Mouse (Mus musculus): ENCODE measurements around the gene Slc22a20.

Slc22a20 gene

GRCm38 (mm10) chr19:5953201-5953770 lies 32.7 kb downstream of the Slc22a20 start:
- DNase-seq (ENCODE audit: low read depth, low spot score): no peak

- no peak for DNase-seq (ENCODE audit: low read depth, low spot score)
Observed at GRCm38 (mm10) chr19:5952071-5952691, 33.8 kb downstream of the Slc22a20 start.

DNA sequence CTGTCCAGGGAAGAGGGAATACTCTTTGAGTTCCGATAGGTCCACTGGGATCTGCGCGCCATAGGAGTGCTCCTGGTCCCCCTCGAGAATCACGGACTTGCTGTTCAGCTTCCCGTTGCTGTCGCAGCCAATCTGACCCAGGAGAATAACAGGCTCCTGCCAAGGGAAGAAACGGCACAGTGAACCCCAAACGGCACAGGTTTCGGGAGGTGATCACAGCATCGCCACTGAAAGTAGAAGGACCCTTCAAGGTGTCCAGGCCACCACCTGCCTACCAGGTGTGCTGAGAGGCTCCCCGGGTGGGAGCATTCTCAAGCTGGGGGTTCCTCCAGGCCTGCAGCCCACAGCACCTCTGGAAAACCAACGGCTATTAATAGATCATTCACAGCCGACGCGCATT lies 34.3 kb downstream of the Slc22a20 start:
- DNase-seq (ENCODE audit: low read depth, low spot score): no peak

- no peak for DNase-seq (ENCODE audit: low read depth, low spot score)
Observed at GRCm38 (mm10) chr19:5950218-5950617, 35.7 kb downstream of the Slc22a20 start.

- DNase-seq (ENCODE audit: low read depth, low spot score): no peak
Observed at GRCm38 (mm10) chr19:5945891-5946290, 40.1 kb downstream of the Slc22a20 start.

GRCm38 (mm10) chr19:5945027-5945426 lies 40.9 kb downstream of the Slc22a20 start:
- no peak for DNase-seq (ENCODE audit: low read depth, low spot score)

- no peak for DNase-seq (ENCODE audit: low read depth, low spot score)
Observed at GRCm38 (mm10) chr19:5944145-5944544, 41.8 kb downstream of the Slc22a20 start.

DNA sequence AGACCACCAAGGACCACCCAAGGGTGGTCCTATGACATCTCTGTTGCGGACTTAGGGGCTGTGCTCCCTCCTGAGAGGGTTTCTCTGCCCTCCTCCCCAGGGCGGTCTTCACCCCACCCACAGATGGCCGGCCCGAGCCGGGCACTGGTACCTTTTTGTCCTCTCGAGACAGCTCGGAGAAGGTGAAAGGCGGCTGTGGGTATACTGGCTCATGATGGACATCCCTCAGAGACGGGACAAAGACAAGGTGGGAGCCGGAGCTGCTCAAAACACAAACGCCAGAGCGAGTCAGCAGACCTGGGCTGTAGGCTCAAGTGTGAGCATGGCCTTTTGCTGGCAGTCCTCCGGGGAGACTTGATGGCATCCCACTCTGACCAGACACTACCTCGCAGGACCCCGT lies 42.5 kb downstream of the Slc22a20 start:
- DNase-seq (ENCODE audit: low read depth, low spot score): no peak

GRCm38 (mm10) chr19:5942581-5942980 lies 43.4 kb downstream of the Slc22a20 start:
- no peak for DNase-seq (ENCODE audit: low read depth, low spot score)

- no peak for DNase-seq (ENCODE audit: low read depth, low spot score)
Observed at GRCm38 (mm10) chr19:5940656-5941055, 45.3 kb downstream of the Slc22a20 start.

DNA sequence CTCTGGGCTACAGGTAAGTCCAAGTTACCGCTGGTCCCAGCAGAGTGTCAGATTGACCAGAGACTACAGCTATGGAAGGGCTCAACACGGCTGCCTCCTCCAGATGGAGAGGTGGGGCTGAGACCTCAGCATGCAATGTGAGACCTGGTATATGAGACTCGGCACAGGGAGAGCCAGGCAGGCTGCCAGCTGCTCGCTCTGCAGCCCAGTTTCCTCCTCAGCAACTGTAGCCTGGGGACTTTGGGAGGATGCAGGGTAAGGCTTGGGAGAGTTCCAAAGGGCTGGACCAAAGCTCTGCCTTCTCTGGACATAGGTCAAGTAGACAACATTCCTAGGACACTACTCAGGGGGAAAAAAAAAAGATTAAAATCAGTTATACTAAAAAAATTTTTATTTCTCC lies 45.8 kb downstream of the Slc22a20 start:
- DNase-seq (ENCODE audit: low read depth, low spot score): no peak

DNA sequence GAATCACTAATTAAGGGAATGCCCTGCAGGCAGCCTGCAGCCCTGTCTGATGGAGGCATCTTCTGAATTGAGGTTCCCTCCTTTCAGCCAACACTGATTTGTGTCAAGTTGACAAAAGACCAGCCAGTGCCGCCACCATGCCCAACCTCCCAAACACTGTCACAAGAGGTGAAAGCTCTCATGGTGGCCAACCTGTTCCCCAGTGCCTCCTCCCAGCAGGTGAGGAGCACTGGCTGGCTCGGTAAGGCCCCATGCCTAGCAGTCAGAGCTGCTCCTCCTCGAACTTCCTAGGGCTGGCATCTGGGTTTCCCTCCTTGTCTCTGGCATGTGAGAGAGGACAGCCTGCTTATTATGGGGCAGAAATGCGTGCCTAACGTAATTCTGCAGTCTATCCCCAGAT lies 46.2 kb downstream of the Slc22a20 start:
- DNase-seq (ENCODE audit: low read depth, low spot score): no peak

DNA sequence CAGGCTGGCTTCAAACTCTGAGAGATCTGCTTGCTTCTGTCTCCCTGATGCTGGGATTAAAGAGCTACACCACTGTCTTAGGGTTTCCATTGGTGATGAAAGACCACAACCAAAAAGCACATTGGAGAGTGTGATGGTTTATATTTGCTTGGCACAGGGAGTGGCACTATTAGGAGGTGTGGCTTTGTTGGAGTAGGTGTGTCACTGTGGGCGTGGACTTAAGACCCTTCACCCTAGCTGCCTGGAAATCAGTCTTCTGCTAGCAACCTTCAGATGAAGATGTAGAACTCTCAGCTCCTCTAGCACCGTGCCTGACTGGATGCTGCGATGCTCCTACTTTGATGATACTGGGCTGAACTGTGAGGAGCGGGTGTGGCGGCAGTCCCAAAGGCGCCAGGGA lies 47.4 kb downstream of the Slc22a20 start:
- no peak for DNase-seq (ENCODE audit: low read depth, low spot score)

DNA sequence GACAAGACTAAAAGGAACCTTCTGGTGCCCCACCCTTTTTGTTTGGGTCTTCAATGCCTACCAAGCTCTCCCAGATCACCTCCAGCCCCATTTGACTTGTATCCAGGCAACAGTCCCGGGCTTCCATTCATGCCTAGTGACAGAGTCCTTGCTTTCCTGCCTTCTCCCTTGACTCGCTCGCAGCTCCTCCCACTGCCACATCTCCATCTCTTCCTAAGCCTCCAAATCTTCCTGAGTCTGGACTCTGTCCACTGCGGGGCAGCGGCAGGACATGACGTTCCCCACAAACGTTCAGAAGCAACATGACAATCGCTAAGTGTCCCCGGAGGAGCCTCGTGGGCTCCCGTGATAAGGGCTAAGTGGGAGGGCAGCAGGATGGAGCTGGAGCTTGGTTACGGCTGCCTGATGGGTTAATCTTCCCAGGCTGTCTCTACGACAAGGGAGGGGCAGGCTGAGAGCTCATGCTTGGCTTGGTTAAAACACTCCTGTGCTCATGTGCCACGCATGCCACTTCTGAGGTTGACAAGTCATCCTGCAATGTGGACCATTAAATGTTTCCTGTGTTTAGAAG lies 48.0 kb downstream of the Slc22a20 start:
- DNase-seq (ENCODE audit: low read depth, low spot score): peak; percentile 36

- no peak for DNase-seq (ENCODE audit: low read depth, low spot score)
Observed at GRCm38 (mm10) chr19:5937095-5937835, 48.7 kb downstream of the Slc22a20 start.

- no peak for DNase-seq (ENCODE audit: low read depth, low spot score)
Observed at GRCm38 (mm10) chr19:5935691-5936090, 50.3 kb downstream of the Slc22a20 start.

DNA sequence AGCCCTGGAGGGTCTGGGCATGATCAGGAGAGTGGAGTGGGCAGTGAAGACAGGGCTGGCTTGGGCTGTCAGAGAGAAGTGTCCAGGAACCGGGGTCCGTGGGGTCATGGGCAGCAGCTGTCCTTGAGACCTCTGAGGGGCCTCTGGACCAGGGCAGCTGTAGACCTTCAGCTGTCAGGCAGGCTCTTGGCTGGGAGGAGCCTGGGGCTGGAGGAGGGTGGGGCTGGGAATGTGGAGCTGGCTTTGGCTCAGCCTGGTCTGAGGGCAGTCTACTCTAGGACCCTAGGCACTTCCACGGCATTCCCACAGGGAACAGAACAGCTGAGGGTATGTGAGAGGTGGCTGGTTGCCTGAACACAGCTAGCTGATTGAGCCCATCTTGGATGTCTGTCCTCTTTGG lies 50.7 kb downstream of the Slc22a20 start:
- DNase-seq (ENCODE audit: low read depth, low spot score): no peak

DNA sequence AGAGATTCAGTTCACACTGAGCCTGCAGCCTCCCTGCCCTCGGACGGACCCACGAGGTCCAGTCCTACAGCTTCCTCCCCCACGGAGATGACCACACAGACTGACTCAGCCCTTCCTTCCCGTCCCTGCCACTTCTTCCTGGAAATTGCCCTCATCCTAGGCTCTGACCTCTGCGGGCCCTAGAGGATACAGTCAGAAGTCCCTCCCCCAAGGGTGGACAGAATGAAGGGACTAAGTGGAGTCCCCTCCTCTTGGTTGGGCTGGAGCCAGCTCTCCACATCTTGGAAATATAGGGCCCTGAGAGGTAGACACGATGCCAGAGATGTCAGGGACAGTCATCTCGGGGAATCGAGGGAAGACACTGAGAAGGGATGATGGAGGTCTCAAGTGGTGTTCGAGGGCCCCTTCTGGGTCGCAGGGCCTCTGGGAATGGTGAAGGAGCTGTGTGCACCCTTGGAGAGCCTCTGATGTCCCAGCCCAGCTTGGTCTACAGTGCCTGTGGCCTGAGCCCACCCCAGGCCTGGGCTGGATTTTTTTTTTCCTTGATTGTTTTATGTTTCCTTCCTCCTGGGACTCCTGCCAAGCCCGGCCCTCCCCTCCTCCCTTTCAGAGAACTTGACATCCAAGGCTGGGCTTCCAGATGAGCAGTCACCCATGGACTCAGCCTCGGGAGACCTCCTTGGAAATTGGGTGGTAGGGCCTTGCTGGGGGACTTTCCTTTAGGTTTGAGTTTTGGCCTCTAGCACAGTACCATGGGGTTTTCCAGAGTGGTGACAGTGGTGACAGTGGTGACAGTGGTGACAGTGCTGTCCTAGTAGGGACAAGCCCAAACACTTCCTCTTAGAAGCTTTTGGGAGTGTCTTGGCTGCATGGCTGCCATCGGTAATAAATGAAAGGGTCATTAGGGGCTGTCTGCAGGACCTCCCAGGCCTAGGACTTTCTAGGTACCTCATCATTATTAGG lies 56.0 kb downstream of the Slc22a20 start:
- DNase-seq (ENCODE audit: low read depth, low spot score): no peak

DNA sequence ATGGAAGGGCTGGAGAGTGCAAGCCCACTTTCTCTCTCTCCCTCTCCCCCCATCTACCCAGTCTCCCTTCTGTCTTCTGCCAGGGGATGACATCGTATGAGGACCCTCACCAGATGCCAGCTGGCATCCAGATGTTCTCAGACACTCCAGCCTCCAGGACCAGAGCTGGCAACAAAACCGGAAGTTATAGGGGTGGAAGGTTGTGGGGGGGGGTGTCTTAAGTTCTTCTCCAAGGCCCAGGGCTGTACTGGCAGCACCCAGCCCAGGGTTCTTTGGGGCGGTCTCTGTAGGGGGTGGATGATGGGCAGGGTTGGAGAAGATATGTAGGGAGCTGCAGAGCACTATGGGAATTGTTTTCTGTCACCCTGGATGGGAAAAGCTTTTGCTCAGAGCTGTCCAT lies 57.4 kb downstream of the Slc22a20 start:
- no peak for DNase-seq (ENCODE audit: low read depth, low spot score)

DNA sequence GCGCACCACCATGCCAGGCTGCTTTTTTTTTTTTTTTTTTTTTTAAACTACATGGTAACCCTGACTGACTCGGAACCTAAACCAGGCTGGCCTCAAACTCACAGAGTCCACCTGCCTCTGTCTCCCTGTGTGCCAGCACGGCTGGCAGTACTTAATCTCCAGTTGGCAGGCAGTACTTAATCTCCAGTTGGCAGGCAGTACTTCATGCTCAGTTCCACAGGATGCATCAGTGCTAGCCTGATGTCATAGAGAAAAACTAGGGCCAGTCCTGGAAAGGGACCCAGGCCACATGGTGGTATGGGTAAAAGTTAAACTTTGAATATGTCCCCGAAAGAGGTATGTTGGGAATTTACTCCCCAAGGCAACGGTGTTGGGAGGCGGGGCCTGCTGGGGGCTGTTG lies 57.8 kb downstream of the Slc22a20 start:
- no peak for DNase-seq (ENCODE audit: low read depth, low spot score)

DNA sequence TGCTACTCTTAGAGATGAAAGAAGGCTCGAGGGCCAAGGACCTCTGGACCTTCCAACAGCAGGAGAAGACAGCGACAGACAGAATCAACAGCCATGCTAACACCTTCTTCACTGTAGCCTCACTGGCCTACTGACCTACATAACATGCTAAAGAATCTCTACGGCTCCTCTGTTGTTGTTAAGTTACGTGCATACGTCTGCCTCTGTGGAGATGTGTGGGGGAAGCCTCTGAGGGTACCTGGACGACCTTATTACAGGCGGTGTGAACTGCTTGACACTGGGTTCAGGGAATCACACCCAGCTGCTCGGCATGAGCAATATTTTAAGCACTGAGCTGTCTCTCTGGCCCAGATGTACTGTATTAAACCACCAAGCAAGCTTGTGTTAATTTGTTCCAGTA lies 58.4 kb downstream of the Slc22a20 start:
- DNase-seq (ENCODE audit: low read depth, low spot score): no peak

DNA sequence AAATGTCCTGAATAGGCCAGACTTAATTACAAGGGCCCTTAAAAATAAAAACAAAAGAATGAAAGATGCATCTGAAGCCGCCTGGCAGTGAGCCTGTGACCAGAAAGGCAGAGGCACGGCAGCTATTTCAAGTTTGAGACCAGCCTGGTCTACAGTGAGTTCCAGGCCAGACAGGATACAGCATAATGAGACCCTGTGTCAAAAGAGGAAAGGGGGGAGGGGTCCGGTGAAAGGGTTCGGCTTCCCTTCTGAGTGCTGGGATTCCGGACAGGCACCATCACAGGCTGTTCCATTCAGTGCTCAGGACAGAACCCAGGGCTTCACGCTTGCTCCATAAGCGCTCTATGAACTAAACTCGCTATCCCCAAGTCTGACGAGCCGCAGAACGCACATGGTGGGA lies 58.9 kb downstream of the Slc22a20 start:
- DNase-seq (ENCODE audit: low read depth, low spot score): no peak

All from c-Kit-negative CD71-positive TER-119-positive erythroid progenitor cells, embryonic 14.5 days (primary cell).